Mouse (Mus musculus): Measurements from ENCODE around the gene Bricd5. TPM values are rescaled to one million over a fixed set of nuclear protein-coding genes. Genes with fewer than 3 reads are reported as not detected.

Bricd5 gene
- polyA plus RNA-seq, 1 experiment from 2014 or later = not detected

GRCm38 (mm10) chr17:24437016-24437415, 36.7 kb upstream of the Bricd5 start:
- WGBS = 84% methylated on average over 5 of the region's 5 CpGs
- H3K9me3 ChIP-seq (ENCODE audit: control insufficient read depth, low read length) = no peaks in the 10 kb centered on the region
- no peak overlapping the region for H3K27ac ChIP-seq (replicated peaks in 1 of 2; ENCODE audit: control insufficient read depth in 1 of 2, insufficient read depth in 1 of 2, low read depth in 2 of 2, low read length in 2 of 2)
- no peak for ATAC-seq (ENCODE audit: insufficient number of reproducible peaks, insufficient read depth, low FRiP score, low read depth)
- H3K4me2 ChIP-seq (ENCODE audit: low read length) = no peak overlapping the region
- no peaks in the 10 kb centered on the region for H3K27me3 ChIP-seq (ENCODE audit: control insufficient read depth, insufficient read depth, low read length)
- no peaks in the 10 kb centered on the region for H3K4me1 ChIP-seq (ENCODE audit: control insufficient read depth in 2 of 2, insufficient read depth in 2 of 2, low read length in 2 of 2)
- H3K9ac ChIP-seq (ENCODE audit: low read length) = no peak overlapping the region
- H3K36me3 ChIP-seq (ENCODE audit: control insufficient read depth, insufficient read depth, low read length) = peaks cover 85% of the 10 kb centered on the region
- no peak overlapping the region for H3K4me3 ChIP-seq (ENCODE audit: control insufficient read depth in 1 of 2, insufficient read depth in 1 of 2, low read depth in 1 of 2, low read length in 2 of 2)

- Histone ChIP-seq H3K4me1 (ENCODE audit: control insufficient read depth in 2 of 2, insufficient read depth in 2 of 2, low read length in 2 of 2) (no peaks in the 10 kb centered on the region), H3K36me3 (ENCODE audit: control insufficient read depth, insufficient read depth, low read length) (peaks cover 83% of the 10 kb centered on the region), H3K27ac (replicated peaks in 1 of 2; ENCODE audit: control insufficient read depth in 1 of 2, insufficient read depth in 1 of 2, low read depth in 2 of 2, low read length in 2 of 2) (no peak overlapping the region), H3K4me3 (ENCODE audit: control insufficient read depth in 1 of 2, insufficient read depth in 1 of 2, low read depth in 1 of 2, low read length in 2 of 2) (no peak overlapping the region), H3K9me3 (ENCODE audit: control insufficient read depth, low read length) (no peaks in the 10 kb centered on the region), H3K9ac (ENCODE audit: low read length) (no peak overlapping the region), H3K27me3 (ENCODE audit: control insufficient read depth, insufficient read depth, low read length) (no peaks in the 10 kb centered on the region), H3K4me2 (ENCODE audit: low read length) (no peak overlapping the region)
- 84% methylated on average over 8 of the region's 8 CpGs for WGBS
- no peak for ATAC-seq (ENCODE audit: insufficient number of reproducible peaks, insufficient read depth, low FRiP score, low read depth)
Measured at GRCm38 (mm10) chr17:24440377-24440776, 33.3 kb upstream of the Bricd5 start.

GRCm38 (mm10) chr17:24441148-24441547, 32.5 kb upstream of the Bricd5 start:
- no peaks in the 10 kb centered on the region for H3K27me3 ChIP-seq (ENCODE audit: control insufficient read depth, insufficient read depth, low read length)

GRCm38 (mm10) chr17:24442107-24442506, 31.6 kb upstream of the Bricd5 start:
- ATAC-seq (ENCODE audit: insufficient number of reproducible peaks, insufficient read depth, low FRiP score, low read depth) = no peak
- 86% methylated on average over 14 of the region's 14 CpGs for WGBS

More at GRCm38 (mm10) chr17:24441148-24441547, 32.5 kb upstream of the Bricd5 start:
- H3K27ac ChIP-seq (replicated peaks in 1 of 2; ENCODE audit: control insufficient read depth in 1 of 2, insufficient read depth in 1 of 2, low read depth in 2 of 2, low read length in 2 of 2) = no peak overlapping the region
- H3K4me1 ChIP-seq (ENCODE audit: control insufficient read depth in 2 of 2, insufficient read depth in 2 of 2, low read length in 2 of 2) = no peaks in the 10 kb centered on the region
- WGBS = 54% methylated on average over 2 of the region's 2 CpGs
- no peak overlapping the region for H3K4me3 ChIP-seq (ENCODE audit: control insufficient read depth in 1 of 2, insufficient read depth in 1 of 2, low read depth in 1 of 2, low read length in 2 of 2)
- no peaks in the 10 kb centered on the region for H3K9me3 ChIP-seq (ENCODE audit: control insufficient read depth, low read length)
- H3K36me3 ChIP-seq (ENCODE audit: control insufficient read depth, insufficient read depth, low read length) = peaks cover 83% of the 10 kb centered on the region
- H3K9ac ChIP-seq (ENCODE audit: low read length) = no peak overlapping the region
- no peak for ATAC-seq (ENCODE audit: insufficient number of reproducible peaks, insufficient read depth, low FRiP score, low read depth)
- H3K4me2 ChIP-seq (ENCODE audit: low read length) = no peak overlapping the region

GRCm38 (mm10) chr17:24442632-24443155, 31.0 kb upstream of the Bricd5 start, which contains the start of gene Dnase1l2:
Dnase1l2 (minus strand) TSS chr17:24443105.
- Histone ChIP-seq H3K4me2 (ENCODE audit: low read length) (no peak within 1 kb of the TSS), H3K9me3 (ENCODE audit: control insufficient read depth, low read length) (no peaks in the 10 kb centered on the region), H3K9ac (ENCODE audit: low read length) (no peak within 1 kb of the TSS), H3K4me1 (ENCODE audit: control insufficient read depth in 2 of 2, insufficient read depth in 2 of 2, low read length in 2 of 2) (no peaks in the 10 kb centered on the region), H3K27ac (replicated peaks in 1 of 2; ENCODE audit: control insufficient read depth in 1 of 2, insufficient read depth in 1 of 2, low read depth in 2 of 2, low read length in 2 of 2) (no peak within 1 kb of the TSS), H3K4me3 (ENCODE audit: control insufficient read depth in 1 of 2, insufficient read depth in 1 of 2, low read depth in 1 of 2, low read length in 2 of 2) (no peak within 1 kb of the TSS), H3K27me3 (ENCODE audit: control insufficient read depth, insufficient read depth, low read length) (no peaks in the 10 kb centered on the region), H3K36me3 (ENCODE audit: control insufficient read depth, insufficient read depth, low read length) (peaks cover 85% of the 10 kb centered on the region)
- no peak for ATAC-seq (ENCODE audit: insufficient number of reproducible peaks, insufficient read depth, low FRiP score, low read depth)
- WGBS = 75% methylated on average over 7 of the region's 7 CpGs

More at GRCm38 (mm10) chr17:24442107-24442506, 31.6 kb upstream of the Bricd5 start:
- Histone ChIP-seq H3K9ac (ENCODE audit: low read length) (no peak overlapping the region), H3K4me3 (ENCODE audit: control insufficient read depth in 1 of 2, insufficient read depth in 1 of 2, low read depth in 1 of 2, low read length in 2 of 2) (no peak overlapping the region), H3K9me3 (ENCODE audit: control insufficient read depth, low read length) (no peaks in the 10 kb centered on the region), H3K27ac (replicated peaks in 1 of 2; ENCODE audit: control insufficient read depth in 1 of 2, insufficient read depth in 1 of 2, low read depth in 2 of 2, low read length in 2 of 2) (no peak overlapping the region), H3K27me3 (ENCODE audit: control insufficient read depth, insufficient read depth, low read length) (no peaks in the 10 kb centered on the region), H3K4me1 (ENCODE audit: control insufficient read depth in 2 of 2, insufficient read depth in 2 of 2, low read length in 2 of 2) (no peaks in the 10 kb centered on the region), H3K36me3 (ENCODE audit: control insufficient read depth, insufficient read depth, low read length) (peaks cover 84% of the 10 kb centered on the region), H3K4me2 (ENCODE audit: low read length) (no peak overlapping the region)

GRCm38 (mm10) chr17:24443409-24443808, 30.3 kb upstream of the Bricd5 start:
- H3K27ac ChIP-seq (replicated peaks in 1 of 2; ENCODE audit: control insufficient read depth in 1 of 2, insufficient read depth in 1 of 2, low read depth in 2 of 2, low read length in 2 of 2) = no peak overlapping the region
- no peak overlapping the region for H3K9ac ChIP-seq (ENCODE audit: low read length)
- H3K27me3 ChIP-seq (ENCODE audit: control insufficient read depth, insufficient read depth, low read length) = no peaks in the 10 kb centered on the region
- no peaks in the 10 kb centered on the region for H3K9me3 ChIP-seq (ENCODE audit: control insufficient read depth, low read length)
- peaks cover 85% of the 10 kb centered on the region for H3K36me3 ChIP-seq (ENCODE audit: control insufficient read depth, insufficient read depth, low read length)
- H3K4me2 ChIP-seq (ENCODE audit: low read length) = no peak overlapping the region
- no peak for ATAC-seq (ENCODE audit: insufficient number of reproducible peaks, insufficient read depth, low FRiP score, low read depth)
- H3K4me1 ChIP-seq (ENCODE audit: control insufficient read depth in 2 of 2, insufficient read depth in 2 of 2, low read length in 2 of 2) = no peaks in the 10 kb centered on the region
- H3K4me3 ChIP-seq (ENCODE audit: control insufficient read depth in 1 of 2, insufficient read depth in 1 of 2, low read depth in 1 of 2, low read length in 2 of 2) = no peak overlapping the region
- WGBS = 72% methylated on average over 4 of the region's 4 CpGs

GRCm38 (mm10) chr17:24446590-24446989, 27.1 kb upstream of the Bricd5 start:
- no peak for ATAC-seq (ENCODE audit: insufficient number of reproducible peaks, insufficient read depth, low FRiP score, low read depth)
- Histone ChIP-seq H3K4me1 (ENCODE audit: control insufficient read depth in 2 of 2, insufficient read depth in 2 of 2, low read length in 2 of 2) (no peaks in the 10 kb centered on the region), H3K27ac (replicated peaks in 1 of 2; ENCODE audit: control insufficient read depth in 1 of 2, insufficient read depth in 1 of 2, low read depth in 2 of 2, low read length in 2 of 2) (no peak overlapping the region), H3K27me3 (ENCODE audit: control insufficient read depth, insufficient read depth, low read length) (no peaks in the 10 kb centered on the region), H3K9me3 (ENCODE audit: control insufficient read depth, low read length) (no peaks in the 10 kb centered on the region), H3K36me3 (ENCODE audit: control insufficient read depth, insufficient read depth, low read length) (peaks cover 91% of the 10 kb centered on the region), H3K4me3 (ENCODE audit: control insufficient read depth in 1 of 2, insufficient read depth in 1 of 2, low read depth in 1 of 2, low read length in 2 of 2) (no peak overlapping the region), H3K9ac (ENCODE audit: low read length) (no peak overlapping the region), H3K4me2 (ENCODE audit: low read length) (no peak overlapping the region)
- WGBS = 93% methylated on average over 8 of the region's 8 CpGs

GRCm38 (mm10) chr17:24449507-24449906, 24.2 kb upstream of the Bricd5 start:
- Histone ChIP-seq H3K9me3 (ENCODE audit: control insufficient read depth, low read length) (no peaks in the 10 kb centered on the region), H3K36me3 (ENCODE audit: control insufficient read depth, insufficient read depth, low read length) (peaks cover 72% of the 10 kb centered on the region), H3K4me1 (ENCODE audit: control insufficient read depth in 2 of 2, insufficient read depth in 2 of 2, low read length in 2 of 2) (peaks cover 0 to 14% of the 10 kb centered on the region in 2 experiments; a peak in 2 of 4 replicates), H3K4me3 (ENCODE audit: control insufficient read depth in 1 of 2, insufficient read depth in 1 of 2, low read depth in 1 of 2, low read length in 2 of 2) (no peak overlapping the region), H3K27ac (replicated peaks in 1 of 2; ENCODE audit: control insufficient read depth in 1 of 2, insufficient read depth in 1 of 2, low read depth in 2 of 2, low read length in 2 of 2) (no peak overlapping the region), H3K9ac (ENCODE audit: low read length) (no peak overlapping the region), H3K27me3 (ENCODE audit: control insufficient read depth, insufficient read depth, low read length) (no peaks in the 10 kb centered on the region), H3K4me2 (ENCODE audit: low read length) (no peak overlapping the region)
- 93% methylated on average over 6 of the region's 6 CpGs for WGBS
- no peak for ATAC-seq (ENCODE audit: insufficient number of reproducible peaks, insufficient read depth, low FRiP score, low read depth)

All from heart, embryonic 14.5 days (tissue).